Mouse (Mus musculus) G1E-ER4 (cell line): ENCODE results near the gene Eif3j1. TPM values are rescaled to one million over a fixed set of nuclear protein-coding genes. Genes with fewer than 3 reads are reported as not detected.

ENCODE experiments used
- GATA1 ChIP-seq: IDR thresholded peaks from one replicate; pipeline ENCODE4 v1.8.0; 2012; ENCODE audit warnings: low read length, inconsistent platforms
- polyA plus RNA-seq: library from polyadenylated mRNA; stranded (reverse); fragments of >175 nt; gene quantifications from 2 replicates; pipeline ENCODE4 v1.2.3, GENCODE M21; 2012

The Eif3j1 gene
- polyA plus RNA-seq, 1 experiment, result 45.1 TPM

GRCm38 (mm10) chr2:122069922-122070321 lies 41.6 kb downstream of the Eif3j1 start:
- no peak for TF ChIP-seq GATA1

DNA sequence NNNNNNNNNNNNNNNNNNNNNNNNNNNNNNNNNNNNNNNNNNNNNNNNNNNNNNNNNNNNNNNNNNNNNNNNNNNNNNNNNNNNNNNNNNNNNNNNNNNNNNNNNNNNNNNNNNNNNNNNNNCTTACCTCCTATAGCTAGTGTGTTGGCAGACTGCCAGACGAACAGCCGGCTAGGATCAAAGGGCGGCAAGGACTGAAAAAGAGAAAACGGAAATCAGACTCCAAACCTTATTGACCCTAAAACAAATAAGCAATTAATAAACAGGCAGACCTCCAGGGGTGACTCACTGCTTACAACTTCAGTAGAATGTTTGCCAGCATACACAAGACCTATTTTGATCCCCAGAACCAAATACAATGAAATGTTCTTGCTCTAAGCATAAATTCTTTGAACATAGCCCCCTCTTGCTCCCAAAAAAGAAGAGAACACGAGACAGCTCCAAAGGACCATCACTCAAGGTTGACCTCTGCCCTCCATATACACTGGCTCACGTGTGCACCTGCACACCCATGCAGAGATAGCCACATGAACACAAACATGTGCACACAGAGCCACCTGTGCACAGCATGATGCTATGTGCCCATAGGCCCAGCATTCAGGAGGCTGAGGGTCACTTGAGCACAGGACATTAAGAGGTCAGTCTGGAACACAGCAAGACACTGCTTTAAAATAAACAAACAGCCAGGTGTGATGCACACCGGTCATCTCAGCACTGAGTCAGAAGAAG lies 53.5 kb downstream of the Eif3j1 start:
- TF ChIP-seq GATA1, result no peak

- no peak for TF ChIP-seq GATA1
These were observed 58.1 kb downstream of the Eif3j1 start for GRCm38 (mm10) chr2:122086446-122086845.

DNA sequence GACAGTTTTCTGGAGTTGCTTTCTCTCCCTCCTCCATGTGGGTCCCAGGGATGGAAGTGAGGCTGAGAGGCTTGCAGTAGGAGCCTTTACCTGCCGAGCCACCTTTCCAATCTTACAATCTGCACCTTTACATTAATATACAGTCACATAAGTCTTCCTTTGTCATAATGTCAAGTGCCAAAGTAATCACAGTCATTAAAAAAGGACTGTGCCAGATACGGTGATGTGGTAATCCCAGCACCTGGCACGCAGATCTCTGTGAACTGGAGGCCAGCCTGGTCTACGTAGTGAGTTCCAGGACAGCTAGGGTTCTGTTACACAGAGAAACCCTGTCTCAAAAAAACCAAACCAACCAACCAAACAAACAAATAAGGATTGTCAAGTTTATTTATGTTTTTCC lies 65.5 kb downstream of the Eif3j1 start:
- TF ChIP-seq GATA1, result no peak

DNA sequence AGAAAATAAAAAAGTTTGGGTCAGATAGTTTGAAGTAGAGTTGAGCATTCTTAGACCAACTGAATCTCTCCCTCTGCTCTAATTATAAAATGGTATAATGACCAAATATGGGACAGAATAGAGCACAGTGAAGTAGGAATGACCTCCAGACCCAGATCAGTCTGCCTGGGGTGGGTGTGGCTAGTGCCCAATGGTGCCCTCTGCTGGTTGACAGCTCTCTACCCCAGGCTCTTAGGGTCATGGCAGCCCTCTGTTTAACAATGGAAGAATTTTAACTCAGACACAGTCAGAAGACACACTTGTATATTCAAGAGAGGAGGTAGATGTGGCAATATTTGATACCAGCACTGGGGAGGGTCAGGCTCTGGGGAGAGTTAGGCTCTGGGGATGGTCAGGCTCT lies 73.7 kb downstream of the Eif3j1 start:
- TF ChIP-seq GATA1, result no peak

Other genes with a start within 250 kb of the Eif3j1 start
- 12.6 and 16.7 TPM in 2 replicates for gene Frmd5, start 221.5 kb upstream of the Eif3j1 start, polyA plus RNA-seq
- gene Casc4, start 161.6 kb upstream of the Eif3j1 start, polyA plus RNA-seq, result 20.0 and 21.8 TPM in 2 replicates
- 2.8 and 3.8 TPM in 2 replicates for gene Ctdspl2, start 72.5 kb upstream of the Eif3j1 start, polyA plus RNA-seq
- gene Mageb3, start 72.5 kb upstream of the Eif3j1 start, polyA plus RNA-seq, result 0.03 TPM in 1 of 2 replicates, not detected in the other
- 0.81 and 1.2 TPM in 2 replicates for gene Spg11, start 89.8 kb downstream of the Eif3j1 start, polyA plus RNA-seq
- 10.8 and 19.6 TPM in 2 replicates for gene B2m, start 119.1 kb downstream of the Eif3j1 start, polyA plus RNA-seq
- not detected in 2 replicates for gene Trim69, start 132.2 kb downstream of the Eif3j1 start, polyA plus RNA-seq
- 0.10 and 0.19 TPM in 2 replicates for gene Patl2, start 157.6 kb downstream of the Eif3j1 start, polyA plus RNA-seq
- gene Terb2, start 157.7 kb downstream of the Eif3j1 start, polyA plus RNA-seq, result not detected in 2 replicates
- 42.3 and 50.4 TPM in 2 replicates for gene Sord, start 206.2 kb downstream of the Eif3j1 start, polyA plus RNA-seq